Mouse (Mus musculus): ENCODE measurements around the gene Btbd18. TPM values are rescaled to one million over a fixed set of nuclear protein-coding genes. Genes with fewer than 3 reads are reported as not detected.

Gene Btbd18
- not detected for polyA plus RNA-seq (2014; fragmentation: Illumina TruSeq; extraction: RNeasy Lipid Tissue Mini Kit (QIAGEN cat#74804); ENCODE audit: low read depth, low replicate concordance)

DNA sequence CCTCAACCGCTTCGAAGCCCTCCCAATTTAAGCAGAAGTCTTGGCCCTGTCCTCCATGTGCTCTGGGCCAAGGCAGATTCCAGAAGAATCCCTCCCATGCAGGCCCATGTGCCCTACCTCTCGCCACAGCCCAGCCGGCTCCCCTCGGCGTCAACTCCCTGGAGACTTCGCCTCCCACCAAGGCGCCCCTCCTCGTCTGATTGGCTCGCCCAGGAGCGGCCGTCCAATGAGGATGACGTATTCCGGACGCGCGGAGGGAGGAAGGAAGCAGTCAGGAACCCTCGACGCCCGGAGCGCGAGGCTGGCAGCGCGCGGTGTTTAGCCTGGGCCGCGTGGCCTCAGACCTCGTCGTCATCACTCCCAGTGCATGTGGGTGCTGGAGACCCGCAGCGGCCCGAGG lies at the start of gene Btbd18:
Btbd18 (plus strand) TSS at position 274 of the 400 bp plus-strand sequence.

DNA sequence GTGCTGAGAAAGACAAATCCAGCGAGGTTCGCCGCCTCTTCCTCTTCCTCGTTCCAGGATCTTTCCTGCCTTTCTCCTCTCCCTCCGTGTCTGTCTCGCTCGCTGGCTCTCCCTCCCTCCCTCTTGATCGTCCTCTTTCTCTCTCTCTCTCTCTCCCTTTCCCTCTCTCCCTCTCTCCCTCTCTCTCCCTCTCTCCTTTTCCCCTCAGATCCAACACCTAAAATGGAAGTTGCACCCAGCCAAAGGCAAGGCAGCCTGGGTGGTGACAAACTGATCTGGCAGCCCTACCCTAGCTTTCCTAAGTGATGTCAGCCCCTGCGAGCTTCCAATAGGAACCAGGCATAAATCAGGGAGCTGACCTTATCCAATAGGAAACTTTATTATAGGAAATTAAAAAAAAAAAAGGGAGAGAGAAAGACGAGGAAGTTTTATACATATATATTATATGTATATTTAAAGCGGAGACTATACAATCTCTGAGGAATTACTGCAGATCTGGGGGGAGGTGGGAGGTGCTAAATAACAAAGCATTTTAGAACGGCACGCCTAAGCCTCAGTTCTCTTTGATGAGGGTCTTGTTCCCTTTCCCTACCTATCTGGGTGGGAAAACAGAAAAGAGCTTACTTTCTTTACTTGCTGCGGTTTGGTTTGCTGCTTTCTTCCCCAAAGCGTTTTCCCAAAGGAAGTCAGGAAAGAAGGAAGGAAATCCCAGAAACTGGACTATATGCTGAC lies 8.2 kb upstream of the Btbd18 start, which contains the start of gene Ctnnd1:
Ctnnd1 (minus strand) TSS at position 302 of the 732 bp plus-strand sequence.

DNA sequence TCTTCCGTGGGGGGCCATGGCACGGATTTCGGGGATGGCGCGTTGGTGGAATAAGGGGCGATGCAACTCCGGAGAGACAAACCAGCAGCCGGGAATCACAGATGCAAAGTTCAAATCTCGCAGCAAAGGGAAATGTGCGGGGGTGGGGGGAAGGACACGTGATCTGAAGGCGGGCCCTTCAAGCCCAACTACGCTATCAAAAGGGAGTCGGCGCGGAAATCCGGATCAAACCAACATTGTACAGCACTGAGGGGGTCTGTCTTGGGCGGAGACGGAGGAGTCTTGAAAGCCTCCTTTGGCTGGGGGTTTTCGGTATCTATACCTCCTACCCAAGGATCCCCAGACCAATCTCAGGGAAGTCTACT lies 11.7 kb downstream of the Btbd18 start, which contains the start of gene Selenoh:
Selenoh (minus strand) TSS at position 202 of the 365 bp plus-strand sequence.

DNA sequence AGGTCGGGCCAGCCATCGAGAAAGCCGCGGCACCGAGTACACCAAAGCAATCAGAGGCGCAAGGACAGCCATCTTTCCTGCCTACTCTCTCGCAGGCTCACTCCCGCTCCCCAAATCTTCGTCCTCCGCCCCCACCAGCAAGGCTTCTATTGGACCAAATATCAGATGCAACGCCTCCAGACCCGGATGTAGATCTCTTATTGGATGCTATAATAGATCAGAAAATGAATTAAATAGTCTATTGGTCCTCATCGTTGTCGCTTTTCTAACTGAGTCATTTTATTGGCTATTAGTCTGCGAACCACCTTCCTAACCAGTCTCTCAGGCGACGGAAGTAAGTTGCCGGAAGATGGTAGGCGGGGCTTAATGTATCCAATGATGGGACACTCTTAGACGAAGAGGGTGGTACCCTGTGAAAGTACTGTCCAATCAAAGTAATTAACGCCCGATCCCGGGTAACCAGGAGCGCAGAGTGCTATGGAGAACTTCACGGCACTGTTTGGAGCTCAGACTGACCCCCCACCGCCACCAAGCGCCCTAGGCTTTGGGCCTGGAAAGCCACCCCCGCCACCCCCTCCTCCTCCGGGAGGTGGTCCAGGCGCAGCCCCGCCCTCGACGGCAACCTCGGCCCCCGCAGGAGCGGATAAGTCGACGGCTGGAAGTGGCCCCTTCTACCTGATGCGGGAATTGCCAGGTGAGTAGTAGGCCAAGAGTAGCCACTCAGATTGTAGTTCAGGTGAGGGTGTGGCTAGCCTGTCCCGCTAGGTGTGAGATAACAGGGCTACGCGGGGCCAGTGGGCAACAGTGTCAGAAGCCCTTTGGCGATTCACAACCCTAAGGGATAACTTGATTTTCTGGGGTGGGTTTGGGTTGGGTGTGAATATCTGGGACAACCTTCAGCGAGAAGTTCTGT lies 19.3 kb downstream of the Btbd18 start, which contains the start of the genes Gm28635 and Med19:
Gm28635 (minus strand) TSS at position 74 of the 913 bp plus-strand sequence.
Med19 (plus strand) TSS at position 435 of the 913 bp plus-strand sequence.

DNA sequence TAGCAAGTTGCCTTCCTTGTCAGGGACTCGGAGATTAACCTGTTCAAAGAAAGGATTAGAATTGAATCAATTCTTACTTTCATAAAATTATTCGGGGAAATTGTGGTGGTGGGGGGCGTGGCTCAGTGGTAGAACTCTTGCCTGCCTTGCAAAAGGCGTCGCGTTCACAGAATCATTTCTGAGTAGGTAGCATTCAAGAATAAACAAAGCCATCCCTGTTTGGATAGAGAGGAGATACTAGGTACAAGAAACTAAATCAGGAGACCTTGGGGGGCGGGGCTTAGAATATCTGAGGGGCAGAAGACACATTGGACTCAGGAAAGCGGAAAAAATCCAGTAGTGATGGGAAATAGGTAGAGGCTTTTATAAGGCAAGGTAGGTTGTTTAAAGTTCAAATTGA lies 20.1 kb downstream of the Btbd18 start, which contains the start of gene Tmx2:
Tmx2 (minus strand) TSS at position 125 of the 400 bp plus-strand sequence.

DNA sequence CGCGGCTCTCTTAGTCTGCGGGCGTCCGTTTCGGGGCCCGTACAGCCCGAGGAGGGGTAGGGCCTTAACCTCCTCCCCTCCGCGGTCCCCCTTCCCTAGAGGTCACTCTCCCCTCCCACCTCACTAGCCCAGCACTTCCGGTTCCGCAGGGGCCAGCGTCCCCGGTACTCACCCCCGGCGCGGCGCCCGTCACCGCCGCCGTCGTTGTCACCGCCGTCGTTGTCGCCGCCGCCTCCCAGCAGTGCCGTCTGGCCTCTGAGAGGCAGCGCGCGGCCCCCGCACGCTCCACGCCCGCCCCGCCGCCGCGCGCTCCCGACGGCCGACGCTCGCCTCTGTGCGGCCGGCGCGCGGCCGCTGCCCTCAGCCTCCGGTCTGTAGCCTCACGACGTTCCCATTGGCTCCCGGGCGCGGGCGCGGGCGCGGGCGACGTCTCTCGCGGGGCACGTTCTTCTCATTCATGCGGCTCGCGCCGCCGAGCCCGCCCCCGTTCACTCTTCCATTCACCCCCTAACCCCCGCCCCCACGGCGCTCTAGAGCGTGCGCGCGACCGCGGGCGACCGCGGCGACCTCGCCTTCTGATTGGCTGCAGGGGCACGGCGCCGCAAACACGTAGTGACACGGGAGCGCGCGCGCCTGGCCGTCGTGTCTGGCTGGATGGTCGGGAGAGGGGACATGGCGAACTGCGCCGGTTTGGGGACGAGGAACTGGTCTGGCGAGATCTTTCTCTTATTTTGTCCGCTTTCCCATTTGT lies 56.1 kb downstream of the Btbd18 start, which contains the start of gene Zdhhc5:
Zdhhc5 (minus strand) TSS at position 370 of the 751 bp plus-strand sequence.

Other genes with a start within 250 kb of the Btbd18 start
- 67.8 TPM for gene Calcrl, start 233.7 kb upstream of the Btbd18 start, polyA plus RNA-seq (2014; fragmentation: Illumina TruSeq; extraction: RNeasy Lipid Tissue Mini Kit (QIAGEN cat#74804); ENCODE audit: low read depth, low replicate concordance)
- gene Tfpi, start 182.3 kb upstream of the Btbd18 start, polyA plus RNA-seq (2014; fragmentation: Illumina TruSeq; extraction: RNeasy Lipid Tissue Mini Kit (QIAGEN cat#74804); ENCODE audit: low read depth, low replicate concordance), result 60.6 TPM
- gene Ctnnd1, start 8.3 kb upstream of the Btbd18 start, polyA plus RNA-seq (2014; fragmentation: Illumina TruSeq; extraction: RNeasy Lipid Tissue Mini Kit (QIAGEN cat#74804); ENCODE audit: low read depth, low replicate concordance), result 493 TPM
- gene Selenoh, start 11.7 kb downstream of the Btbd18 start, polyA plus RNA-seq (2014; fragmentation: Illumina TruSeq; extraction: RNeasy Lipid Tissue Mini Kit (QIAGEN cat#74804); ENCODE audit: low read depth, low replicate concordance), result 9.6 TPM
- not detected for gene Gm28635, start 19.0 kb downstream of the Btbd18 start, polyA plus RNA-seq (2014; fragmentation: Illumina TruSeq; extraction: RNeasy Lipid Tissue Mini Kit (QIAGEN cat#74804); ENCODE audit: low read depth, low replicate concordance)
- 48.3 TPM for gene Med19, start 19.3 kb downstream of the Btbd18 start, polyA plus RNA-seq (2014; fragmentation: Illumina TruSeq; extraction: RNeasy Lipid Tissue Mini Kit (QIAGEN cat#74804); ENCODE audit: low read depth, low replicate concordance)
- 73.2 TPM for gene Tmx2, start 20.1 kb downstream of the Btbd18 start, polyA plus RNA-seq (2014; fragmentation: Illumina TruSeq; extraction: RNeasy Lipid Tissue Mini Kit (QIAGEN cat#74804); ENCODE audit: low read depth, low replicate concordance)
- 138 TPM for gene Zdhhc5, start 56.1 kb downstream of the Btbd18 start, polyA plus RNA-seq (2014; fragmentation: Illumina TruSeq; extraction: RNeasy Lipid Tissue Mini Kit (QIAGEN cat#74804); ENCODE audit: low read depth, low replicate concordance)
- gene Clp1, start 68.3 kb downstream of the Btbd18 start, polyA plus RNA-seq (2014; fragmentation: Illumina TruSeq; extraction: RNeasy Lipid Tissue Mini Kit (QIAGEN cat#74804); ENCODE audit: low read depth, low replicate concordance), result 23.9 TPM
- 2.0 TPM for gene Ypel4, start 75.0 kb downstream of the Btbd18 start, polyA plus RNA-seq (2014; fragmentation: Illumina TruSeq; extraction: RNeasy Lipid Tissue Mini Kit (QIAGEN cat#74804); ENCODE audit: low read depth, low replicate concordance)
- not detected for gene Gm19426, start 84.6 kb downstream of the Btbd18 start, polyA plus RNA-seq (2014; fragmentation: Illumina TruSeq; extraction: RNeasy Lipid Tissue Mini Kit (QIAGEN cat#74804); ENCODE audit: low read depth, low replicate concordance)
- gene Serping1, start 116.4 kb downstream of the Btbd18 start, polyA plus RNA-seq (2014; fragmentation: Illumina TruSeq; extraction: RNeasy Lipid Tissue Mini Kit (QIAGEN cat#74804); ENCODE audit: low read depth, low replicate concordance), result 23.3 TPM
- 21.1 TPM for gene Ube2l6, start 139.7 kb downstream of the Btbd18 start, polyA plus RNA-seq (2014; fragmentation: Illumina TruSeq; extraction: RNeasy Lipid Tissue Mini Kit (QIAGEN cat#74804); ENCODE audit: low read depth, low replicate concordance)
- gene Smtnl1, start 163.6 kb downstream of the Btbd18 start, polyA plus RNA-seq (2014; fragmentation: Illumina TruSeq; extraction: RNeasy Lipid Tissue Mini Kit (QIAGEN cat#74804); ENCODE audit: low read depth, low replicate concordance), result not detected
- 1.4 TPM for gene Timm10, start 167.9 kb downstream of the Btbd18 start, polyA plus RNA-seq (2014; fragmentation: Illumina TruSeq; extraction: RNeasy Lipid Tissue Mini Kit (QIAGEN cat#74804); ENCODE audit: low read depth, low replicate concordance)
- gene Slc43a1, start 179.8 kb downstream of the Btbd18 start, polyA plus RNA-seq (2014; fragmentation: Illumina TruSeq; extraction: RNeasy Lipid Tissue Mini Kit (QIAGEN cat#74804); ENCODE audit: low read depth, low replicate concordance), result 2.2 TPM
- not detected for gene Rtn4rl2, start 227.6 kb downstream of the Btbd18 start, polyA plus RNA-seq (2014; fragmentation: Illumina TruSeq; extraction: RNeasy Lipid Tissue Mini Kit (QIAGEN cat#74804); ENCODE audit: low read depth, low replicate concordance)

Data from sigmoid colon, adult 10 weeks (tissue).